Mouse (Mus musculus): ENCODE data around the gene St6galnac1. TPM values are rescaled to one million over a fixed set of nuclear protein-coding genes. Genes with fewer than 3 reads are reported as not detected.
A peak's percentile ranks its signal among the peaks of the same experiment; 100 is the strongest.

St6galnac1 gene
- polyA plus RNA-seq, 1 experiment: not detected

DNA sequence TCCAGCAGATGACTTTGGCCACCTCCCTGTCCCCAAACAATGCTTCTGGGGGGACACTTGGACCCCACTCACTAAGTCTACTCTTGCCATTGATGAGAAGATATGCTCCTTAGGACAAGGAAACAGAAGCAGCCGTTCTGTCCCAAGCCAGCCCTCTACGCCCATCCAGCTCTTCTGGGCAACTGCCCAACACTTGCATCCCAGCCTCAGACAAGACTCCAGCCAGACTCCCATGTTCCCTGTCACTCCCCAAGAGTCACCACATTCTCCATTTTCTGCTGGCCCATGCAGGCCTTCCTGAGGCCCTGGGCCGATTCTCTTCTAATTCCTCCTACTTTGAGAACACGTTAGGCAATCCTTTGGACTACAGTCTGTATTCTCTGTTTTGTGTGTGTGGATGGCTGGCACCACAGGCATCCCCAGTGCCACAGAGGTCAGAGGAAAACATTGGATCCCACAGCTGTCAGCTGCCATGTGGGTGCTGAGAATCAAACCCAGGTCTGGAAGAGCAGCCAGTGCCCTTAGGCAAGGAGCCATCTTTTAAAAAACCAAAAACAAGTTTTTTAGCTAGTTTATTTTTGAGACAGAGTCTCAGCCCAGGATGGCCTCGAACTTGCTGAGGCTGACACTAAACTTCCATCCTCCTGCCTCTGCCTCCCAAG, 44.8 kb upstream of the St6galnac1 start:
- no peak overlapping the region for H3K9ac ChIP-seq (ENCODE audit: low read depth, poor library complexity, severe bottlenecking)
- H3K4me3 ChIP-seq (ENCODE audit: low read depth, low read length): no peak overlapping the region
- H3K9me3 ChIP-seq (replicated peaks; ENCODE audit: control insufficient read depth, insufficient read depth, low read length, poor library complexity, severe bottlenecking): no peaks in the 10 kb centered on the region
- H3K27me3 ChIP-seq (ENCODE audit: control insufficient read depth, insufficient read depth, low read length, poor library complexity, severe bottlenecking): no peaks in the 10 kb centered on the region
- H3K4me1 ChIP-seq (ENCODE audit: control insufficient read depth, insufficient read depth, low read length): peaks cover 3% of the 10 kb centered on the region
- TF ChIP-seq POLR2A (IDR thresholded peaks at IDR 0.05; ENCODE audit: insufficient read depth, low read length) (no peak), EP300 (IDR thresholded peaks at IDR 0.05; ENCODE audit: insufficient read depth, low read depth, low read length) (no peak), CTCF (IDR thresholded peaks at IDR 0.05; ENCODE audit: low read depth, low read length) (no peak)
- H3K36me3 ChIP-seq (ENCODE audit: control insufficient read depth, insufficient read depth, low read length, poor library complexity, severe bottlenecking): no peaks in the 10 kb centered on the region
- no peak overlapping the region for H3K27ac ChIP-seq (ENCODE audit: insufficient read depth, low read length)

GRCm38 (mm10) chr11:116818722-116819121, 43.4 kb upstream of the St6galnac1 start:
- peaks cover 5% of the 10 kb centered on the region for H3K4me1 ChIP-seq (ENCODE audit: control insufficient read depth, insufficient read depth, low read length)
- no peaks in the 10 kb centered on the region for H3K9me3 ChIP-seq (replicated peaks; ENCODE audit: control insufficient read depth, insufficient read depth, low read length, poor library complexity, severe bottlenecking)
- H3K9ac ChIP-seq (ENCODE audit: low read depth, poor library complexity, severe bottlenecking): no peak overlapping the region
- no peaks in the 10 kb centered on the region for H3K36me3 ChIP-seq (ENCODE audit: control insufficient read depth, insufficient read depth, low read length, poor library complexity, severe bottlenecking)
- H3K27ac ChIP-seq (ENCODE audit: insufficient read depth, low read length): no peak overlapping the region
- TF ChIP-seq CTCF (IDR thresholded peaks at IDR 0.05; ENCODE audit: low read depth, low read length) (no peak), POLR2A (IDR thresholded peaks at IDR 0.05; ENCODE audit: insufficient read depth, low read length) (no peak), EP300 (IDR thresholded peaks at IDR 0.05; ENCODE audit: insufficient read depth, low read depth, low read length) (no peak)
- no peak overlapping the region for H3K4me3 ChIP-seq (ENCODE audit: low read depth, low read length)
- no peaks in the 10 kb centered on the region for H3K27me3 ChIP-seq (ENCODE audit: control insufficient read depth, insufficient read depth, low read length, poor library complexity, severe bottlenecking)

DNA sequence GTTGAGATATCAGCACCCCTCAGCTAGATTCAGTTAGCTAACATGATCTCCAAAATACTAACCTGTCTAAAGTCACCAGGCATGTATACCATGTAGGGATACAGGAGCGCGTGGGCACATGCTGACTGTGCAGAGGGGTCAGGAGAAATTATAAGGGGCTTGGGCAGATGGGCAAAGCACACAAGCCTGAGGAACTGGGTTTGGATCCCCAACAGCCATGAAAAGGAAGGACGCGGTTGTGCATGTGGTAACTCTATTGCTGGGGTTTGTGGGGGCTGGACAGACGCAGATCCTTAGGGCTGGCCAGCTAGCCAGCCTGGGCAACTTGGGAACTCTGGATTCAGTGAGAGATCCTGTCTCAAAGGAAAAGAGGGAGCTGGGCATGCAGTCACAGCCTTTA, 42.3 kb upstream of the St6galnac1 start:
- Histone ChIP-seq H3K27ac (ENCODE audit: insufficient read depth, low read length) (no peak overlapping the region), H3K4me3 (ENCODE audit: low read depth, low read length) (no peak overlapping the region), H3K9me3 (replicated peaks; ENCODE audit: control insufficient read depth, insufficient read depth, low read length, poor library complexity, severe bottlenecking) (no peaks in the 10 kb centered on the region), H3K27me3 (ENCODE audit: control insufficient read depth, insufficient read depth, low read length, poor library complexity, severe bottlenecking) (no peaks in the 10 kb centered on the region), H3K9ac (ENCODE audit: low read depth, poor library complexity, severe bottlenecking) (no peak overlapping the region), H3K4me1 (ENCODE audit: control insufficient read depth, insufficient read depth, low read length) (peaks cover 10% of the 10 kb centered on the region), H3K36me3 (ENCODE audit: control insufficient read depth, insufficient read depth, low read length, poor library complexity, severe bottlenecking) (no peaks in the 10 kb centered on the region)
- TF ChIP-seq EP300 (IDR thresholded peaks at IDR 0.05; ENCODE audit: insufficient read depth, low read depth, low read length): no peak
- no peak for TF ChIP-seq CTCF (IDR thresholded peaks at IDR 0.05; ENCODE audit: low read depth, low read length)
- TF ChIP-seq POLR2A (IDR thresholded peaks at IDR 0.05; ENCODE audit: insufficient read depth, low read length): no peak

DNA sequence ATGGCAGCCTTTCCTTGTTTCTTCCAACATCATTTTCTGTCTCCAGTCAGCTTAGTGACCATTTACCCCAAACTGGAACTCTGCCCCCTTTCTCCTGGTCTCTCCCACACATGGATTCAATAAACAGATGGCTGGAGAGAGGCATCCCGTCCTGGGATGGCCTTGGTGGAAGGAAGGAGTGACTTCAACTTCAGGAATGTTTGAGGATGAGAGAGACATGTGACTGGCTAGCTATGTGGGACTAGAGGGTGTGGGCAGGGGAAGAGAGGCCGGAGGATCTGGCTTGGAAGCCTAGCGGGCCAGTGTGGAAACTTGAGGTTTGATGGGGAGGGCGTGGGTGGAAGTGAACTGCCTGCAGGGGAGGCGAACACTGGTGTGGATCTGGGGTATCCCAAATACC, 41.5 kb upstream of the St6galnac1 start:
- H3K27me3 ChIP-seq (ENCODE audit: control insufficient read depth, insufficient read depth, low read length, poor library complexity, severe bottlenecking): no peaks in the 10 kb centered on the region
- no peaks in the 10 kb centered on the region for H3K9me3 ChIP-seq (replicated peaks; ENCODE audit: control insufficient read depth, insufficient read depth, low read length, poor library complexity, severe bottlenecking)
- H3K4me1 ChIP-seq (ENCODE audit: control insufficient read depth, insufficient read depth, low read length): peaks cover 10% of the 10 kb centered on the region
- no peak overlapping the region for H3K4me3 ChIP-seq (ENCODE audit: low read depth, low read length)
- H3K36me3 ChIP-seq (ENCODE audit: control insufficient read depth, insufficient read depth, low read length, poor library complexity, severe bottlenecking): no peaks in the 10 kb centered on the region
- H3K27ac ChIP-seq (ENCODE audit: insufficient read depth, low read length): no peak overlapping the region
- H3K9ac ChIP-seq (ENCODE audit: low read depth, poor library complexity, severe bottlenecking): no peak overlapping the region
- TF ChIP-seq POLR2A (IDR thresholded peaks at IDR 0.05; ENCODE audit: insufficient read depth, low read length) (no peak), EP300 (IDR thresholded peaks at IDR 0.05; ENCODE audit: insufficient read depth, low read depth, low read length) (no peak), CTCF (IDR thresholded peaks at IDR 0.05; ENCODE audit: low read depth, low read length) (no peak)

- no peak for TF ChIP-seq CTCF (IDR thresholded peaks at IDR 0.05; ENCODE audit: low read depth, low read length)
- no peak for TF ChIP-seq EP300 (IDR thresholded peaks at IDR 0.05; ENCODE audit: insufficient read depth, low read depth, low read length)
- TF ChIP-seq POLR2A (IDR thresholded peaks at IDR 0.05; ENCODE audit: insufficient read depth, low read length): no peak
- no peaks in the 10 kb centered on the region for H3K36me3 ChIP-seq (ENCODE audit: control insufficient read depth, insufficient read depth, low read length, poor library complexity, severe bottlenecking)
- H3K4me1 ChIP-seq (ENCODE audit: control insufficient read depth, insufficient read depth, low read length): peaks cover 10% of the 10 kb centered on the region
- H3K9ac ChIP-seq (ENCODE audit: low read depth, poor library complexity, severe bottlenecking): no peak overlapping the region
- H3K9me3 ChIP-seq (replicated peaks; ENCODE audit: control insufficient read depth, insufficient read depth, low read length, poor library complexity, severe bottlenecking): no peaks in the 10 kb centered on the region
- peak overlapping the region; percentile 51; the same call in 1 of the 2 replicates for H3K27ac ChIP-seq (ENCODE audit: insufficient read depth, low read length)
- H3K4me3 ChIP-seq (ENCODE audit: low read depth, low read length): 0 out of 2 replicates have a peak overlapping the region, but pooled peaks have one; percentile 0
- H3K27me3 ChIP-seq (ENCODE audit: control insufficient read depth, insufficient read depth, low read length, poor library complexity, severe bottlenecking): no peaks in the 10 kb centered on the region
These were observed 39.6 kb upstream of the St6galnac1 start for GRCm38 (mm10) chr11:116814884-116815415.

Measured in ES-Bruce4 (cell line).